Mouse (Mus musculus): ENCODE data around the gene Pex11b. TPM values are rescaled to one million over a fixed set of nuclear protein-coding genes. Genes with fewer than 3 reads are reported as not detected.

Gene Pex11b
- polyA plus RNA-seq, 1 experiment from 2014 or later, result 56.6 TPM

GRCm38 (mm10) chr3:96668424-96669067, 33.4 kb downstream of the Pex11b start:
- TF ChIP-seq CTCF (IDR thresholded peaks at IDR 0.05) (no peak), EP300 (IDR thresholded peaks at IDR 0.05) (no peak)
- Histone ChIP-seq H3K36me3 (ENCODE audit: insufficient read depth, low read length) (no peaks in the 10 kb centered on the region), H3K27me3 (replicated peaks; ENCODE audit: insufficient read depth, low read length) (no peaks in the 10 kb centered on the region), H3K4me1 (ENCODE audit: insufficient read depth, low read depth, low read length) (0 out of 2 replicates have a peak, but pooled peaks cover 9% of the 10 kb centered on the region), H3K4me2 (replicated peaks; ENCODE audit: low read depth, low read length) (no peak overlapping the region), H3K9me3 (ENCODE audit: low read length) (no peaks in the 10 kb centered on the region), H3K4me3 (ENCODE audit: low read depth, low read length) (no peak overlapping the region), H3K9ac (replicated peaks; ENCODE audit: low read depth) (no peak overlapping the region), H3K27ac (ENCODE audit: low read length) (no peak overlapping the region)
- no peak for ATAC-seq
- DNase-seq (ENCODE audit: low spot score), result no peak
- 94% methylated on average over 5 of the region's 5 CpGs for WGBS

- peak; percentile 99 for ATAC-seq
- Histone ChIP-seq H3K4me1 (ENCODE audit: insufficient read depth, low read depth, low read length) (0 out of 2 replicates have a peak, but pooled peaks cover 5% of the 10 kb centered on the region), H3K4me3 (ENCODE audit: low read depth, low read length) (peak within 1 kb of the TSS; percentile 28), H3K9me3 (ENCODE audit: low read length) (no peaks in the 10 kb centered on the region), H3K27ac (ENCODE audit: low read length) (no peak within 1 kb of the TSS), H3K9ac (replicated peaks; ENCODE audit: low read depth) (no peak within 1 kb of the TSS), H3K27me3 (replicated peaks; ENCODE audit: insufficient read depth, low read length) (no peaks in the 10 kb centered on the region), H3K4me2 (replicated peaks; ENCODE audit: low read depth, low read length) (peak within 1 kb of the TSS; percentile 64), H3K36me3 (ENCODE audit: insufficient read depth, low read length) (no peaks in the 10 kb centered on the region)
- WGBS, result 6% methylated on average over 30 of the region's 35 CpGs
- TF ChIP-seq CTCF (IDR thresholded peaks at IDR 0.05) (peak; percentile 58), EP300 (IDR thresholded peaks at IDR 0.05) (no peak)
- DNase-seq (ENCODE audit: low spot score), result peak; percentile 96
These were observed 34.7 kb downstream of the Pex11b start, which contains the start of gene Ankrd35 for GRCm38 (mm10) chr3:96669727-96670468. Ankrd35 (plus strand) TSS chr3:96670131.

GRCm38 (mm10) chr3:96671519-96671918, 36.3 kb downstream of the Pex11b start:
- TF ChIP-seq EP300 (IDR thresholded peaks at IDR 0.05) (no peak), CTCF (IDR thresholded peaks at IDR 0.05) (no peak)
- Histone ChIP-seq H3K4me2 (replicated peaks; ENCODE audit: low read depth, low read length) (no peak overlapping the region), H3K36me3 (ENCODE audit: insufficient read depth, low read length) (no peaks in the 10 kb centered on the region), H3K27ac (ENCODE audit: low read length) (no peak overlapping the region), H3K4me1 (ENCODE audit: insufficient read depth, low read depth, low read length) (0 out of 2 replicates have a peak, but pooled peaks cover 5% of the 10 kb centered on the region), H3K9ac (replicated peaks; ENCODE audit: low read depth) (no peak overlapping the region), H3K4me3 (ENCODE audit: low read depth, low read length) (no peak overlapping the region), H3K27me3 (replicated peaks; ENCODE audit: insufficient read depth, low read length) (no peaks in the 10 kb centered on the region), H3K9me3 (ENCODE audit: low read length) (no peaks in the 10 kb centered on the region)
- WGBS, result 95% methylated on average over 5 of the region's 5 CpGs
- ATAC-seq, result no peak
- DNase-seq (ENCODE audit: low spot score), result no peak

- Histone ChIP-seq H3K27me3 (replicated peaks; ENCODE audit: insufficient read depth, low read length) (no peaks in the 10 kb centered on the region), H3K9ac (replicated peaks; ENCODE audit: low read depth) (no peak overlapping the region), H3K36me3 (ENCODE audit: insufficient read depth, low read length) (no peaks in the 10 kb centered on the region), H3K4me3 (ENCODE audit: low read depth, low read length) (no peak overlapping the region), H3K27ac (ENCODE audit: low read length) (no peak overlapping the region), H3K4me1 (ENCODE audit: insufficient read depth, low read depth, low read length) (0 out of 2 replicates have a peak, but pooled peaks cover 5% of the 10 kb centered on the region), H3K4me2 (replicated peaks; ENCODE audit: low read depth, low read length) (no peak overlapping the region), H3K9me3 (ENCODE audit: low read length) (no peaks in the 10 kb centered on the region)
- TF ChIP-seq EP300 (IDR thresholded peaks at IDR 0.05), result no peak
- no peak for TF ChIP-seq CTCF (IDR thresholded peaks at IDR 0.05)
- WGBS, result 75% methylated on average over 4 of the region's 4 CpGs
- no peak for ATAC-seq
- no peak for DNase-seq (ENCODE audit: low spot score)
These were observed 38.3 kb downstream of the Pex11b start for GRCm38 (mm10) chr3:96673514-96673913.

GRCm38 (mm10) chr3:96674442-96674841, 39.3 kb downstream of the Pex11b start:
- WGBS, result 42% methylated on average over 8 of the region's 8 CpGs
- H3K36me3 ChIP-seq (ENCODE audit: insufficient read depth, low read length), result no peaks in the 10 kb centered on the region
- H3K27ac ChIP-seq (ENCODE audit: low read length), result no peak overlapping the region
- no peak for TF ChIP-seq EP300 (IDR thresholded peaks at IDR 0.05)
- no peak for TF ChIP-seq CTCF (IDR thresholded peaks at IDR 0.05)
- 0 out of 2 replicates have a peak, but pooled peaks cover 5% of the 10 kb centered on the region for H3K4me1 ChIP-seq (ENCODE audit: insufficient read depth, low read depth, low read length)
- H3K4me3 ChIP-seq (ENCODE audit: low read depth, low read length), result no peak overlapping the region
- no peaks in the 10 kb centered on the region for H3K9me3 ChIP-seq (ENCODE audit: low read length)
- no peak overlapping the region for H3K9ac ChIP-seq (replicated peaks; ENCODE audit: low read depth)
- H3K27me3 ChIP-seq (replicated peaks; ENCODE audit: insufficient read depth, low read length), result 0 out of 2 replicates have a peak, but pooled peaks cover 2% of the 10 kb centered on the region
- DNase-seq (ENCODE audit: low spot score), result no peak
- H3K4me2 ChIP-seq (replicated peaks; ENCODE audit: low read depth, low read length), result no peak overlapping the region
- ATAC-seq, result no peak

- H3K27ac ChIP-seq (ENCODE audit: low read length), result no peak overlapping the region
- no peak overlapping the region for H3K9ac ChIP-seq (replicated peaks; ENCODE audit: low read depth)
- WGBS, result 75% methylated on average over 3 of the region's 3 CpGs
- no peak for DNase-seq (ENCODE audit: low spot score)
- H3K4me3 ChIP-seq (ENCODE audit: low read depth, low read length), result no peak overlapping the region
- H3K4me1 ChIP-seq (ENCODE audit: insufficient read depth, low read depth, low read length), result 0 out of 2 replicates have a peak, but pooled peaks cover 4% of the 10 kb centered on the region
- H3K36me3 ChIP-seq (ENCODE audit: insufficient read depth, low read length), result no peaks in the 10 kb centered on the region
- 0 out of 2 replicates have a peak, but pooled peaks cover 6% of the 10 kb centered on the region for H3K27me3 ChIP-seq (replicated peaks; ENCODE audit: insufficient read depth, low read length)
- no peak overlapping the region for H3K4me2 ChIP-seq (replicated peaks; ENCODE audit: low read depth, low read length)
- TF ChIP-seq EP300 (IDR thresholded peaks at IDR 0.05) (no peak), CTCF (IDR thresholded peaks at IDR 0.05) (no peak)
- H3K9me3 ChIP-seq (ENCODE audit: low read length), result no peaks in the 10 kb centered on the region
- ATAC-seq, result no peak
These were observed 40.0 kb downstream of the Pex11b start for GRCm38 (mm10) chr3:96675171-96675570.

All from lung, postnatal 0 days (tissue).